Mouse (Mus musculus) hindbrain, embryonic 10.5 days (tissue): Measurements from ENCODE around the gene Nr6a1. TPM values are rescaled to one million over a fixed set of nuclear protein-coding genes. Genes with fewer than 3 reads are reported as not detected.

Experiments
- DNase-seq: peaks from one replicate; pipeline ENCODE4 v3.0.0-alpha.2; 2017; ENCODE audit warnings: low spot score
- H3K27ac ChIP-seq: fragments of 300-500 bp; sonication (generic); 2 replicates; pipeline ENCODE4 v1.5.1; 2016; ENCODE audit warnings: mild to moderate bottlenecking, moderate library complexity
- H3K27me3 ChIP-seq: fragments of 300-500 bp; sonication (generic); 2 replicates; pipeline ENCODE4 v1.6.1; 2016; ENCODE audit warnings: mild to moderate bottlenecking; ENCODE audit not compliant: poor library complexity, insufficient read depth, severe bottlenecking
- H3K36me3 ChIP-seq: fragments of 300-500 bp; sonication (generic); 2 replicates; pipeline ENCODE4 v1.6.1; 2016; ENCODE audit warnings: mild to moderate bottlenecking, moderate library complexity
- H3K4me1 ChIP-seq: fragments of 300-500 bp; sonication (generic); replicated peaks from 2 replicates; pipeline ENCODE4 v1.6.1; 2016; ENCODE audit warnings: mild to moderate bottlenecking
- H3K4me3 ChIP-seq: fragments of 300-500 bp; sonication (generic); 2 replicates; pipeline ENCODE4 v1.5.1; 2016; ENCODE audit warnings: mild to moderate bottlenecking, moderate library complexity
- H3K9me3 ChIP-seq: fragments of 300-500 bp; sonication (generic); 2 replicates; pipeline ENCODE4 v1.6.1; 2016; ENCODE audit warnings: mild to moderate bottlenecking, moderate library complexity
- WGBS: fragments of 180-500 bp; shearing (Covaris S2); methylation state at CpG from one replicate; pipeline ENCODE4 v1.1.7; 2016; 5-methylcytosine and 5-hydroxymethylcytosine counted together
- polyA plus RNA-seq: library from polyadenylated mRNA; unstranded; fragments of >200 nt; fragmentation: Nextera tagmentation; extraction: Ambion mirVana; gene quantifications from 2 replicates; pipeline ENCODE4 v1.2.1, GENCODE M21; 2016

The Nr6a1 gene
- polyA plus RNA-seq, 1 experiment from 2014 or later: 5.1 TPM

DNA sequence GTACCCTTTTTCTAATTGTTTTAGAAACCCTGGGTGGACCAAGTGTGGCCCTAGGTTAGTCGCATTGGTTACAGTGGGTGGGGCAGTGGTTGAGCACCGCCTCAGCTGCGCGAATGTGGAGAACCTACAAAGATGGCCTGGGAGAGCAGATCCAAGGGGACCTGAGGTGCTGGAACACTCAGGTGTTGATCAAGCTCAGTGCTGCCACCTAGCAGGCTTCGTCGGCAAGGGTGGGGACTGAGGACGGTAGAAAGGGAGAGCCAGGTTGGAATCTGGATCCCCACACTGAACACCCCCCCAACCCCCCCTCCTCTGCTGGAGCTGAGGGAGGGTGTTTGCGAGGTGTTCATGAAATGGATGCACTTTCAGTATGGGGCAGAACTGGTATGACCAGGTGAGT, 235.9 kb downstream of the Nr6a1 start:
- Histone ChIP-seq H3K27ac (no peak overlapping the region), H3K4me3 (no peak overlapping the region), H3K36me3 (no peaks in the 10 kb centered on the region), H3K27me3 (peaks cover 78% of the 10 kb centered on the region), H3K4me1 (peaks cover 65% of the 10 kb centered on the region), H3K9me3 (no peaks in the 10 kb centered on the region)
- 22% methylated on average over 8 of the region's 8 CpGs for WGBS
- DNase-seq: peak; percentile 52

GRCm38 (mm10) chr2:38689881-38690280, 237.6 kb downstream of the Nr6a1 start:
- 65% methylated on average over 1 of the region's 1 CpGs for WGBS
- Histone ChIP-seq H3K27ac (peak overlapping the region; percentile 91), H3K36me3 (no peaks in the 10 kb centered on the region), H3K4me1 (peaks cover 64% of the 10 kb centered on the region), H3K9me3 (no peaks in the 10 kb centered on the region), H3K27me3 (peaks cover 62% of the 10 kb centered on the region), H3K4me3 (no peak overlapping the region)
- no peak for DNase-seq

DNA sequence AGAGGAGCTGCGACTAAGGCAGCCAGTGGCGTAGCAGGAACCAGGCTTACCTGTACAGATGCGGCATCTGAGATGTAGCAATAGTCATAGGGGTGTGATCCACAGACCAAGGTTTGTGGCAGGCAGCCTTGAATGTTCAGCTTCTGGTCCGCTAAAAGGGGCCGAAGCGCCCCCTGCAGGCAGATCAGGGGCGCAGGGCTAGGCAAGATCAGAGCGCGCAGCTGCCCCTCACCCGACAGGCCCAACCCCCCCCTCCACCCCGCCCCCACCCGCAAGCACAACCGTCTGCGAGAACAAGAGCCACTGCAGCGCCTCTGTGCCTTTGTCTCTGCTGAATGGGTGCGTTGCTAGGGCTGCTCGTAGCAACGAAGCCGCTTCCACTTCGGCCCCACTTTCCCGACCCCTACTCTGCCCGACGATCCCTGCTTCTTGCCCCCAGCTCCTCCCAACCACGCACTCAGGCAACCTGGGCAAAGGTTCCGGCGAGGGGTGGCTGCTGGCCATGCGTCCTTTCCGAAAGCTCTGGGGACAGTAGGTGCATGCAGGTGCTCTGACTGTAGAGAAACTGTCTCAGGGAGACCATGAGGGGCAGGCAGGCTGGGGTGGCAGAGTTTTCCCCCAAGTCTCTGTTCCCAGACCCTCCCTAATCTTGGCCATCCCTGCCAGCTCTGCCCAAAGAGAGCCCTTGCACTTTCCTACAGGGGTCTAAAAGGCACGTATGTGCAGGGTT, 238.5 kb downstream of the Nr6a1 start:
- 3% methylated on average over 29 of the region's 29 CpGs for WGBS
- peaks cover 61% of the 10 kb centered on the region for H3K4me1 ChIP-seq
- H3K36me3 ChIP-seq: no peaks in the 10 kb centered on the region
- H3K4me3 ChIP-seq: peak overlapping the region; percentile 51
- peak overlapping the region; percentile 91 for H3K27ac ChIP-seq
- no peaks in the 10 kb centered on the region for H3K9me3 ChIP-seq
- DNase-seq: peak; percentile 90
- peaks cover 53% of the 10 kb centered on the region for H3K27me3 ChIP-seq

GRCm38 (mm10) chr2:38685746-38686145, 241.7 kb downstream of the Nr6a1 start:
- Histone ChIP-seq H3K4me1 (peaks cover 51% of the 10 kb centered on the region), H3K27me3 (peaks cover 23% of the 10 kb centered on the region), H3K27ac (peak overlapping the region; percentile 60; the same call in 1 of the 2 replicates), H3K4me3 (no peak overlapping the region), H3K9me3 (no peaks in the 10 kb centered on the region), H3K36me3 (no peaks in the 10 kb centered on the region)
- DNase-seq: no peak
- WGBS: 80% methylated on average over 3 of the region's 3 CpGs

GRCm38 (mm10) chr2:38683083-38683482, 244.4 kb downstream of the Nr6a1 start:
- H3K27ac ChIP-seq: 0 out of 2 replicates have a peak overlapping the region, but pooled peaks have one; percentile 10
- H3K27me3 ChIP-seq: peaks cover 7% of the 10 kb centered on the region
- H3K4me3 ChIP-seq: no peak overlapping the region
- peaks cover 25% of the 10 kb centered on the region for H3K4me1 ChIP-seq
- no peak for DNase-seq
- no peaks in the 10 kb centered on the region for H3K9me3 ChIP-seq
- 80% methylated on average over 5 of the region's 5 CpGs for WGBS
- H3K36me3 ChIP-seq: no peaks in the 10 kb centered on the region

GRCm38 (mm10) chr2:38682209-38682608, 245.3 kb downstream of the Nr6a1 start:
- Histone ChIP-seq H3K27me3 (peaks cover 3% of the 10 kb centered on the region), H3K4me3 (no peak overlapping the region), H3K27ac (no peak overlapping the region), H3K9me3 (no peaks in the 10 kb centered on the region), H3K36me3 (no peaks in the 10 kb centered on the region), H3K4me1 (peaks cover 19% of the 10 kb centered on the region)
- WGBS: 94% methylated on average over 5 of the region's 5 CpGs
- no peak for DNase-seq

DNA sequence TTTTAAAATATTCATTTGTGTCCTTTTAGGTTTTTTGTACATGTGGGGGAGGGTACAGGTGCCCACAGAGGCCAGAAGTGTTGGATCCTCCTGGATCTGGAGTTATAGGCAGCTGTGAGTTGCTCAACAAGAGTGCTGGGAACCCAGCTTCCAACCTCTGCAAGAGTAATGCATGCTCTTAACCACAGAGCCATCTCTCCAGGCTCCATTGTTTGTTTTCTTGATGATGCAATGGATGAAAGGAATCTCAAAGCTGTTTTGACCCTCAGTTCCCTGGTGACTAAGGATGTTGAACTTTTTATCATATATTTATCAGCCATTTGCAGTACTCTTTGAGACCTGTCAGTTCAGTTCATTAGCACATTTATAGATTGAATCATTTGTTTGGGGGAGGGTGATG, 248.5 kb downstream of the Nr6a1 start:
- no peak overlapping the region for H3K4me3 ChIP-seq
- H3K36me3 ChIP-seq: no peaks in the 10 kb centered on the region
- no peak overlapping the region for H3K27ac ChIP-seq
- DNase-seq: no peak
- H3K27me3 ChIP-seq: no peaks in the 10 kb centered on the region
- H3K9me3 ChIP-seq: no peaks in the 10 kb centered on the region
- H3K4me1 ChIP-seq: peaks cover 5% of the 10 kb centered on the region; the same call in 1 of the 2 replicates

- peaks cover 15% of the 10 kb centered on the region; the same call in 1 of the 2 replicates for H3K4me1 ChIP-seq
- 62% methylated on average over 9 of the region's 9 CpGs for WGBS
- DNase-seq: peak; percentile 39
- H3K9me3 ChIP-seq: no peaks in the 10 kb centered on the region
- H3K27me3 ChIP-seq: peaks cover 16% of the 10 kb centered on the region
- H3K36me3 ChIP-seq: no peaks in the 10 kb centered on the region
- H3K4me3 ChIP-seq: no peak overlapping the region
- 0 out of 2 replicates have a peak overlapping the region, but pooled peaks have one; percentile 12 for H3K27ac ChIP-seq
Observed at GRCm38 (mm10) chr2:38675366-38675969, 252.0 kb downstream of the Nr6a1 start.

Other genes starting within 250 kb of the Nr6a1 start
- gene Nr5a1, start 213.1 kb downstream of the Nr6a1 start, polyA plus RNA-seq: 0.07 and 0.15 TPM in 2 replicates
- gene Olfml2a, start 4.3 kb upstream of the Nr6a1 start, polyA plus RNA-seq: 1.7 and 2.1 TPM in 2 replicates
- 1.4 and 1.8 TPM in 2 replicates for gene Wdr38, start 69.8 kb upstream of the Nr6a1 start, polyA plus RNA-seq
- 133 and 137 TPM in 2 replicates for gene Arpc5l, start 77.7 kb upstream of the Nr6a1 start, polyA plus RNA-seq
- 997 and 1,033 TPM in 2 replicates for gene Rpl35, start 77.9 kb upstream of the Nr6a1 start, polyA plus RNA-seq
- 20.3 and 23.8 TPM in 2 replicates for gene Golga1, start 137.9 kb upstream of the Nr6a1 start, polyA plus RNA-seq